Mouse (Mus musculus) embryonic facial prominence, embryonic 12.5 days (tissue): ENCODE results near the gene D1Pas1. TPM values are rescaled to one million over a fixed set of nuclear protein-coding genes. Genes with fewer than 3 reads are reported as not detected.

Source experiments
- ATAC-seq: fragments of 200-750 bp; cut with Nextera tagmentation; 2 replicates; pipeline ENCODE4 v1.8.0; 2017; ENCODE audit not compliant: insufficient number of reproducible peaks, insufficient read depth, low FRiP score, low TSS enrichment
- H3K27ac ChIP-seq: fragments of 300-500 bp; sonication (generic); 2 replicates; pipeline ENCODE4 v1.5.1; 2016; ENCODE audit warnings: mild to moderate bottlenecking
- H3K27me3 ChIP-seq: fragments of 300-500 bp; sonication (generic); 2 replicates; pipeline ENCODE4 v1.6.1; 2016; ENCODE audit warnings: mild to moderate bottlenecking, moderate library complexity
- H3K36me3 ChIP-seq: fragments of 300-500 bp; sonication (generic); 2 replicates; pipeline ENCODE4 v1.6.1; 2016; ENCODE audit warnings: mild to moderate bottlenecking
- H3K4me1 ChIP-seq: fragments of 300-500 bp; sonication (generic); 2 replicates; pipeline ENCODE4 v1.6.1; 2016
- H3K4me2 ChIP-seq: fragments of 300-500 bp; sonication (generic); replicated peaks from 2 replicates; pipeline ENCODE4 v1.6.1; 2016; ENCODE audit warnings: mild to moderate bottlenecking, moderate library complexity
- H3K4me3 ChIP-seq: fragments of 300-500 bp; sonication (generic); 2 replicates; pipeline ENCODE4 v1.5.1; 2016; ENCODE audit warnings: mild to moderate bottlenecking
- H3K9ac ChIP-seq: fragments of 300-500 bp; sonication (generic); 2 replicates; pipeline ENCODE4 v1.6.1; 2016; ENCODE audit warnings: mild to moderate bottlenecking, moderate library complexity
- H3K9me3 ChIP-seq: fragments of 300-500 bp; sonication (generic); 2 replicates; pipeline ENCODE4 v1.6.1; 2016; ENCODE audit warnings: mild to moderate bottlenecking, moderate library complexity
- WGBS: fragments of 180-500 bp; shearing (Covaris S2); methylation state at CpG from one replicate; pipeline ENCODE4 v1.1.7; 2016; 5-methylcytosine and 5-hydroxymethylcytosine counted together
- polyA plus RNA-seq: library from polyadenylated mRNA; unstranded; fragments of >200 nt; fragmentation: Nextera tagmentation; extraction: Ambion mirVana; gene quantifications from 2 replicates; pipeline ENCODE4 v1.2.1, GENCODE M21; 2016

Gene D1Pas1
- 0.06 TPM in 1 of 2 replicates, not detected in the other for polyA plus RNA-seq

DNA sequence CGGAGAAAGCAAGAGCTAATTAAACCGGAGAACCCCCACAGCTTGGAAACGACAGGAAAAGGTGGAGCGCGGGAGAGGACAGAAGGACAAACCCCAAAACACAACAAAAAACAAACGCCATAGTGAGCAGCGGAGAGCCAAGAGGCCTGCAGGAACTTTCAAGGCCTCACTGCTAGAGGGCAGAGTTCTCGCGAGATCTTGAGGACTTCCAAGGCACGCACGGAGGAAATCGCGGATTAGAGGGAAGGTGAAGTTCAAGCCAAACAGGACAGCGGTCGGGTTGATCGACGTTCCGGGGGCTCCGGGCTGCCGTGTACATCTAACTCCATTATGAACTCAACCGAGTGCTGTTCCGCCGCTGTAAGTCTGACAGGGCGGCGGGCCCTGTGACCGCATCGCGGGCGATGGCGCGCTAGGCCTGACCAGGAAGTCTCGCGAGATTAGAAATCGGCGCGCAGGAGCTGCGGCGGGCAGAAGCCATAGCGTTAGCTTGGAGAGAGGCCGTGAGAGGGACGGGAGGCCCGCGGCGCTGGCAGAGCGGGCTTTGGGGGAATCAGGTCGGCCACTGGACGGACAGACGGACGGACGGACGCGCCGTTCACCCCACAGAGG is at the start of gene D1Pas1:
TSS of gene D1Pas1 (plus strand) at position 216 of the 612 bp plus-strand sequence.
- 80% methylated on average over 53 of the region's 53 CpGs for WGBS
- Histone ChIP-seq H3K27ac (no peak within 1 kb of the TSS), H3K4me1 (no peaks in the 10 kb centered on the region), H3K4me3 (no peak within 1 kb of the TSS), H3K36me3 (no peaks in the 10 kb centered on the region), H3K27me3 (no peaks in the 10 kb centered on the region), H3K9me3 (peaks cover 20% of the 10 kb centered on the region; the same call in 1 of the 2 replicates), H3K4me2 (no peak within 1 kb of the TSS), H3K9ac (no peak within 1 kb of the TSS)
- no peak for ATAC-seq

DNA sequence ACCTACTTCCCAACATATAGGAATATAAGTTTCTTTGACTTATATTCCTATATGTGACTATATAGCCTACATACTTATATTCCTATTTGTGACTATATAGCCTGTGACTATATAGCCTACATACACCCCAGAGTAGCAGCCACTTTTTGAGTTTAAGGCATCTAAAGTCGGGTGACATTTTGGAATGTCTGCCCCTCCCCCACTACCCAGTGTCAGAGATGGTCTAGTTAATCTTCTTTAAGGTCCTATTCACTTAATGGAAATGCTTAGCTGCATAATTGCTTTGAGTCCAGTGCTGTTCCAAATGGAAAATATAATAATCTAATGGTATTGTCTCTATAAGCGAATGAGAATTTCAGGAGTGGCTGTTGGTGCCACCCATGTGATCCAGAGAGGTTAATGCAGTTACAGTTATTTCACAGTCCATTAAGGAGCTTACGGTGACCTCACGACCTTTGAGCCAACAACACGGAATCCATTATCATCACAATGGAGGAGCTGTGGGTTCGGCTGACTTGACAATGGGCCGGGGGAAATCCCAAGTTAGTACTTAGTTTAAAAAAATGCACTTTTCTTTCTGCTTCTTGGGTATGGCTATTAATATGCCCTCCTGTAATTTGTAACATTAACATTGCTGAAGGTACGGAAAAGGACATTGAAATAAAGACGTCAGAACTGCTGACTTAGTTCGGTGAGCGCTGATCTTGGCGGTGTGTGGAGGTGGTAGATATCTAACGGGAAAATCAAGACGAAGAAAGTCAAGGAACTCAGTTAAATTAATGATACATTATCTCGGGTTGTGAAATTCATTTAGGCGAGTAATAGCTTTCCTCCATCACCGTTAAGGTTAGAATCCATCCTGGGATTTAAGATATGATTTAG is 44.5 kb upstream of the D1Pas1 start:
- no peak for ATAC-seq
- Histone ChIP-seq H3K4me2 (no peak overlapping the region), H3K4me3 (no peak overlapping the region), H3K27me3 (no peaks in the 10 kb centered on the region), H3K36me3 (no peaks in the 10 kb centered on the region), H3K4me1 (peaks cover 8% of the 10 kb centered on the region; the same call in 1 of the 2 replicates), H3K27ac (no peak overlapping the region), H3K9ac (no peak overlapping the region), H3K9me3 (no peaks in the 10 kb centered on the region)
- WGBS = 31% methylated on average over 17 of the region's 17 CpGs

DNA sequence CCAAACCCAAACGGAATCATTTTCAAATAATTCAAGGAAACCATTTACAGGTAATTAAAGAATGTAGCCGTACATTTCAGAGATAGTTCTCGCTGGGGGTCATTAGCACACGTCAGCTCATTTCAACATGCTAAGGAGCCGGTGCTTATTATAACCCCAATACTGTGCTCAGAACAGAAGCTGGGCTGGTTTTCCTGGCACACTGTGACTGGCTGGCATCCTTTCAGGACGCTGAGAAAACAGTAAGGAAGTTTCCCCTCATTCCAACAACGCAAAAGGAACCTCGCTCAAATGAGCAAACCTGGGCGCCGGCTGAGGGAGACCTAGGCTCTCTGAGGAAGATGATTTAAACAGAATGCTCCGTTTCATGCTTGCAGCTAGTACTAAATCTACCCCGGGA is 43.2 kb upstream of the D1Pas1 start:
- no peak overlapping the region for H3K27ac ChIP-seq
- peaks cover 8% of the 10 kb centered on the region; the same call in 1 of the 2 replicates for H3K4me1 ChIP-seq
- no peak overlapping the region for H3K9ac ChIP-seq
- H3K36me3 ChIP-seq = no peaks in the 10 kb centered on the region
- no peak overlapping the region for H3K4me2 ChIP-seq
- WGBS = 59% methylated on average over 12 of the region's 12 CpGs
- no peaks in the 10 kb centered on the region for H3K27me3 ChIP-seq
- no peak overlapping the region for H3K4me3 ChIP-seq
- no peaks in the 10 kb centered on the region for H3K9me3 ChIP-seq
- no peak for ATAC-seq

DNA sequence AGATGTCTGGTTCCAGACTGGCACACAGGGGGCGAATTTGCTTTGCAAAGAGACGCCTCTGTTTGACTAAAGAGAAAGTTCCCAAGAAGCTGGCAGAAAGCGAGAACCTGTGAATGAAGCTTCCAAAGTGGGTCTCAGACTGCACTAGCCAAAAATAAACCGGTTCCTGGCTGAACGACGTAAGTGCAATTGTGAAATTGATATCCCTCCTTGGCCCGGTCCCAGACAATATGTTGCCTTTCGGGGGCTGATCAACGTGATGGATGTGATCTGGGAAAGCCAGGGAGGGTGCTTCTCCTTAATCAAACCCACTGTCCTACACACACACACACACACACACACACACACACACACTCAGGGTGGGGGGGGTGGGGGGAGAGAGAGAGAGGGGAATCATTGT is 41.8 kb upstream of the D1Pas1 start:
- H3K9me3 ChIP-seq = no peaks in the 10 kb centered on the region
- H3K4me3 ChIP-seq = no peak overlapping the region
- no peaks in the 10 kb centered on the region for H3K27me3 ChIP-seq
- no peaks in the 10 kb centered on the region for H3K36me3 ChIP-seq
- 24% methylated on average over 9 of the region's 9 CpGs for WGBS
- no peak for ATAC-seq
- H3K4me1 ChIP-seq = peaks cover 8% of the 10 kb centered on the region; the same call in 1 of the 2 replicates
- peak overlapping the region; percentile 21; the same call in 1 of the 2 replicates for H3K4me2 ChIP-seq
- no peak overlapping the region for H3K9ac ChIP-seq
- no peak overlapping the region for H3K27ac ChIP-seq

DNA sequence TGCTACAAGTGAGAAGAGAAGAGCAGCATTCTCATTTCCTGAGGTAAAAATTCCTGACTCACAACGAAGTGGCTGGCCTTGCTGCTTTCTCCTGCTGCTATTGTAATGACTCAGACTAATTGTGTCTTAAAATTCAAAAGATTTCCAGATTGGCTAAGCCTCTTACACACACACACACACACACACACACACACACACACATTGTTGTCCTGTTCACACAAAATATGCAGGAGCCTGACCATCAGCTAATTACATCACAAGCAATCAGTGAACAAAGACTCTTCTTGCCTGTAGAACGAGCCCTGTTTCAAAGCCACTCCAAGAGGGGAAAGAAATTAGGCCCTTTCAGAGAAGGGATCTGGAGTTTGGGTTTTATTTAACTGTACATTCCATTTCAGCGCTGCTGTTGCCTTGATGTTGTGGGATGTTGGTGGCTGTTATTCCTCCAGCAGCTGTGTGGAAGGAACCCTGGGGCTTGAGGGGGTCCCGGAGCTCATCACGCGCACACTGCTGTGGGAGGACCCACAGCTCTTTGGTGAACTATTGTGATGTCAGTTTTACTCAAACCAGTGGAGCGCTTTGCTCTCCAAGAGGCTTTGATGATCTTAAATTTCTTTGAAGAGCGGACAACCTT is 40.8 kb upstream of the D1Pas1 start:
- Histone ChIP-seq H3K27ac (0 out of 2 replicates have a peak overlapping the region, but pooled peaks have one; percentile 9), H3K36me3 (no peaks in the 10 kb centered on the region), H3K4me3 (no peak overlapping the region), H3K4me2 (no peak overlapping the region), H3K4me1 (peaks cover 8% of the 10 kb centered on the region; the same call in 1 of the 2 replicates), H3K27me3 (no peaks in the 10 kb centered on the region), H3K9me3 (no peaks in the 10 kb centered on the region), H3K9ac (no peak overlapping the region)
- 53% methylated on average over 8 of the region's 8 CpGs for WGBS
- ATAC-seq = no peak

- Histone ChIP-seq H3K27me3 (no peaks in the 10 kb centered on the region), H3K27ac (no peak overlapping the region), H3K9ac (no peak overlapping the region), H3K4me1 (peaks cover 8% of the 10 kb centered on the region; the same call in 1 of the 2 replicates), H3K4me2 (no peak overlapping the region), H3K9me3 (no peaks in the 10 kb centered on the region), H3K36me3 (no peaks in the 10 kb centered on the region), H3K4me3 (no peak overlapping the region)
- WGBS = 71% methylated on average over 6 of the region's 6 CpGs
- no peak for ATAC-seq
Measured at GRCm38 (mm10) chr1:186926950-186927316, 40.3 kb upstream of the D1Pas1 start.

DNA sequence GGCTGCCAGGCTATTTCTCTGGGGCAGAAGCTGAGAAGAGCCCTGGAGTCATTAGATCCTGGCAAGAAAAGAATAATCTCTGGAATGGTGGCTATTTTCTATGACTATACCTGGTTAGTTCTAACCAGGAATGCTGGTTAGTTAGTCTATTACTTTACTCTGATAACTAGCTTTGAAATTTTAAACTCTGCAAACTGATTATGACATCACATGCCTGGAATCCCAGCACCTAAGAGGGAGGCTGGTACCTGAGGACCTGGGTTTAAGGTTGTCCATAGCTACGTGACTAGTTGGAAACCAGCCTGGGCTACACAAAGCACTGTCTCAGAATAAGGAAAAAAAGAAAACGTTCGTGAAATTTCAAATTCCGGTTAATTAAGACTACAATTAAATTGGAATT is 39.7 kb upstream of the D1Pas1 start:
- Histone ChIP-seq H3K27me3 (no peaks in the 10 kb centered on the region), H3K4me1 (peaks cover 8% of the 10 kb centered on the region; the same call in 1 of the 2 replicates), H3K9me3 (no peaks in the 10 kb centered on the region), H3K36me3 (no peaks in the 10 kb centered on the region), H3K9ac (no peak overlapping the region), H3K4me3 (no peak overlapping the region), H3K4me2 (no peak overlapping the region), H3K27ac (no peak overlapping the region)
- ATAC-seq = no peak
- 60% methylated on average over 4 of the region's 4 CpGs for WGBS

- WGBS = 72% methylated on average over 13 of the region's 13 CpGs
- Histone ChIP-seq H3K4me2 (no peak overlapping the region), H3K4me3 (no peak overlapping the region), H3K27ac (no peak overlapping the region), H3K4me1 (peaks cover 8% of the 10 kb centered on the region; the same call in 1 of the 2 replicates), H3K36me3 (no peaks in the 10 kb centered on the region), H3K27me3 (no peaks in the 10 kb centered on the region), H3K9me3 (no peaks in the 10 kb centered on the region), H3K9ac (no peak overlapping the region)
- no peak for ATAC-seq
Measured at GRCm38 (mm10) chr1:186930160-186930887, 36.9 kb upstream of the D1Pas1 start.

- no peak overlapping the region for H3K4me2 ChIP-seq
- H3K4me1 ChIP-seq = peaks cover 5% of the 10 kb centered on the region; the same call in 1 of the 2 replicates
- H3K27ac ChIP-seq = no peak overlapping the region
- WGBS = 87% methylated on average over 6 of the region's 6 CpGs
- ATAC-seq = no peak
- no peak overlapping the region for H3K9ac ChIP-seq
- no peaks in the 10 kb centered on the region for H3K27me3 ChIP-seq
- no peak overlapping the region for H3K4me3 ChIP-seq
- no peaks in the 10 kb centered on the region for H3K36me3 ChIP-seq
- no peaks in the 10 kb centered on the region for H3K9me3 ChIP-seq
Measured at GRCm38 (mm10) chr1:186930888-186931233, 36.4 kb upstream of the D1Pas1 start.

- Histone ChIP-seq H3K9ac (no peak overlapping the region), H3K4me1 (no peaks in the 10 kb centered on the region), H3K9me3 (no peaks in the 10 kb centered on the region), H3K4me3 (no peak overlapping the region), H3K36me3 (no peaks in the 10 kb centered on the region), H3K27ac (no peak overlapping the region), H3K27me3 (no peaks in the 10 kb centered on the region), H3K4me2 (no peak overlapping the region)
- ATAC-seq = no peak
- 87% methylated on average over 1 of the region's 1 CpGs for WGBS
Measured at GRCm38 (mm10) chr1:186934205-186934604, 33.0 kb upstream of the D1Pas1 start.

GRCm38 (mm10) chr1:186952381-186952780 is 14.8 kb upstream of the D1Pas1 start:
- Histone ChIP-seq H3K4me1 (no peaks in the 10 kb centered on the region), H3K36me3 (no peaks in the 10 kb centered on the region), H3K27me3 (no peaks in the 10 kb centered on the region), H3K4me3 (no peak overlapping the region), H3K9me3 (no peaks in the 10 kb centered on the region), H3K9ac (no peak overlapping the region), H3K4me2 (no peak overlapping the region), H3K27ac (no peak overlapping the region)
- ATAC-seq = no peak
- 76% methylated on average over 4 of the region's 4 CpGs for WGBS
